Mouse (Mus musculus): ENCODE data around the gene Adamts14. TPM values are rescaled to one million over a fixed set of nuclear protein-coding genes. Genes with fewer than 3 reads are reported as not detected.

The Adamts14 gene
- polyA plus RNA-seq, 1 experiment from 2014 or later = 2.0 TPM

GRCm38 (mm10) chr10:61200232-61200820 lies 72.9 kb downstream of the Adamts14 start:
- 85% methylated on average over 7 of the region's 7 CpGs for WGBS
- H3K36me3 ChIP-seq (ENCODE audit: insufficient read depth, low read length) = no peaks in the 10 kb centered on the region
- no peak overlapping the region for H3K4me3 ChIP-seq (ENCODE audit: low read length)
- no peak overlapping the region for H3K9ac ChIP-seq (replicated peaks; ENCODE audit: low read length)
- no peaks in the 10 kb centered on the region for H3K27me3 ChIP-seq (ENCODE audit: insufficient read depth, low read length)
- peaks cover 3% of the 10 kb centered on the region; the same call in 1 of the 2 replicates for H3K4me1 ChIP-seq (ENCODE audit: insufficient read depth, low read length)
- no peak overlapping the region for H3K4me2 ChIP-seq (replicated peaks; ENCODE audit: low read depth, low read length)
- ATAC-seq (ENCODE audit: low FRiP score, low TSS enrichment) = no peak
- H3K9me3 ChIP-seq (ENCODE audit: low read length) = no peaks in the 10 kb centered on the region
- no peak overlapping the region for H3K27ac ChIP-seq (ENCODE audit: low read length)

DNA sequence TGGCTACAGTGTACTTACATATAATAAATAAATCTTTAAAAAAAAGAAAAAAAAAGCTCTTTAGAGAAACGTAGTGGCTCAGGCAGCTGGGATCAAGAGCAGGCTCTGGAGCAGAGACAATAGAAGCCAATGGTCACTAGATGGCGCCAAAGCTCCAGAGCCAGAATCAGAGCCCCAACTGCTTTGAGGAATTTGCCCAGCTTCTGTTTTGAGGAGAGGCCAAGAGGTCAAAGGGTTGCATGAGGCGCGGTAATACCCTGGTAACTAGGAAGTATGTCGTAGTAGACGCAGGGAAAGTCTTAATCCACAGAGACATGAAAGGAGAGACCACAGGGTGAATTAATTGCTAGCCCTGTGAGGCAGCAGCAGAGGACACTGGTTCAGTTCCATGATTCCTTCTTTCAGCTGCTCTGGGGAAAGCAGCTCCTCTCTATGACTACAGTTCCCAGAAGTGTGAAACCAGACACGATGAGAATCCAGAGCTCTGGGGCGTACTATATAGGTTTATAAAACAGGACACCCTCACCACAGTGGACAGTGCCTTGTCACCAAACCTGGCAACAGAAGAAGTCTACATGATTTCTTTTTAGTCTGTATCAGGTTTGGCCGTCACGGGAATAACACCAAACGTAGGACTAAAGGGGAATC lies 73.5 kb downstream of the Adamts14 start:
- Histone ChIP-seq H3K9ac (replicated peaks; ENCODE audit: low read length) (no peak overlapping the region), H3K4me1 (ENCODE audit: insufficient read depth, low read length) (peaks cover 3% of the 10 kb centered on the region; the same call in 1 of the 2 replicates), H3K4me3 (ENCODE audit: low read length) (no peak overlapping the region), H3K27me3 (ENCODE audit: insufficient read depth, low read length) (no peaks in the 10 kb centered on the region), H3K4me2 (replicated peaks; ENCODE audit: low read depth, low read length) (no peak overlapping the region), H3K36me3 (ENCODE audit: insufficient read depth, low read length) (no peaks in the 10 kb centered on the region), H3K9me3 (ENCODE audit: low read length) (no peaks in the 10 kb centered on the region), H3K27ac (ENCODE audit: low read length) (no peak overlapping the region)
- ATAC-seq (ENCODE audit: low FRiP score, low TSS enrichment) = 0 out of 2 replicates have a peak, but pooled peaks have one; percentile 20
- WGBS = 28% methylated on average over 11 of the region's 11 CpGs

GRCm38 (mm10) chr10:61195718-61196291 lies 77.4 kb downstream of the Adamts14 start:
- Histone ChIP-seq H3K9ac (replicated peaks; ENCODE audit: low read length) (no peak overlapping the region), H3K27ac (ENCODE audit: low read length) (no peak overlapping the region), H3K4me1 (ENCODE audit: insufficient read depth, low read length) (peaks cover 3% of the 10 kb centered on the region; the same call in 1 of the 2 replicates), H3K4me3 (ENCODE audit: low read length) (no peak overlapping the region), H3K9me3 (ENCODE audit: low read length) (no peaks in the 10 kb centered on the region), H3K27me3 (ENCODE audit: insufficient read depth, low read length) (no peaks in the 10 kb centered on the region), H3K36me3 (ENCODE audit: insufficient read depth, low read length) (no peaks in the 10 kb centered on the region), H3K4me2 (replicated peaks; ENCODE audit: low read depth, low read length) (no peak overlapping the region)
- ATAC-seq (ENCODE audit: low FRiP score, low TSS enrichment) = no peak
- WGBS = 85% methylated on average over 5 of the region's 5 CpGs

DNA sequence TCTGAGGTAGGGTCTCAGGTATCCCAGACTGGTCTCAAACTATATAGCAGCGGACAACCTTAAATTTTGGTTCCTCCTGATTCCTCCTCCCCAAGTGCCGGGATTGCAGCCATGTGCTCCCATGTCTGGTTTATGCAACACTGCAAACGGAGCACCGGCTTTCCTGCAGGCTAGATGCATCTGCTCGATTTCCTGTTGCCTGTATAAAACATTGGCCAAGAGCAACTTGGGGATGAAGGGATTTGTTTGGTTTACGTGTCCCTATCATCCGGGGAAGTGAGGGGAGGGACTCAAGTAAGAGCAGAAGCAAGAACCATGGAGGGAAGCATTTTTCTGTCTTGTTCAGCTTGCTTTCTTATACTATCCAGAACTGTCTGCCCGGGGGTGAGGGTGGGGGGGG lies 78.0 kb downstream of the Adamts14 start:
- no peaks in the 10 kb centered on the region for H3K27me3 ChIP-seq (ENCODE audit: insufficient read depth, low read length)
- no peak overlapping the region for H3K9ac ChIP-seq (replicated peaks; ENCODE audit: low read length)
- no peak overlapping the region for H3K27ac ChIP-seq (ENCODE audit: low read length)
- H3K4me3 ChIP-seq (ENCODE audit: low read length) = no peak overlapping the region
- peaks cover 3% of the 10 kb centered on the region; the same call in 1 of the 2 replicates for H3K4me1 ChIP-seq (ENCODE audit: insufficient read depth, low read length)
- 75% methylated on average over 8 of the region's 8 CpGs for WGBS
- H3K9me3 ChIP-seq (ENCODE audit: low read length) = no peaks in the 10 kb centered on the region
- H3K36me3 ChIP-seq (ENCODE audit: insufficient read depth, low read length) = no peaks in the 10 kb centered on the region
- H3K4me2 ChIP-seq (replicated peaks; ENCODE audit: low read depth, low read length) = no peak overlapping the region
- ATAC-seq (ENCODE audit: low FRiP score, low TSS enrichment) = no peak

DNA sequence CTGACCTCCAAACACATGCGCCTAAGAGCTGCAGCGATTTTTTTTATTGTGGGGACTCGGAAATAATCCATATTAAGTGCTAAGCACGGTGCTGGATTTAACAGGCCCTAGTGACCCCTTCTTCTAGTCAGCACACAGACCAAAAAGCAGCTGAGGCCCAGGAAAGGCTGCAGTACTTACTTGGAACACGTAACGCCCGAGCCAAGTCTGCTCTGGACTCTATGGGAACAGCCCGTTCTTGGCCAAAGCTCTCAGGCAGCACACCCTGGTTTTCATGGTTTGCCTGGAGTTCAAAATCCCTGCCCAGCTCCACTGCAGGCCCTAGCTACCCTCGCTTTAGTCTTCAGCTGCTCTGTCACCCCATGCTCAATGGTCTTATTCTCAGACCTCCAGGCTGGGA lies 78.6 kb downstream of the Adamts14 start:
- Histone ChIP-seq H3K4me2 (replicated peaks; ENCODE audit: low read depth, low read length) (no peak overlapping the region), H3K27me3 (ENCODE audit: insufficient read depth, low read length) (no peaks in the 10 kb centered on the region), H3K9ac (replicated peaks; ENCODE audit: low read length) (no peak overlapping the region), H3K36me3 (ENCODE audit: insufficient read depth, low read length) (no peaks in the 10 kb centered on the region), H3K27ac (ENCODE audit: low read length) (no peak overlapping the region), H3K9me3 (ENCODE audit: low read length) (no peaks in the 10 kb centered on the region), H3K4me3 (ENCODE audit: low read length) (no peak overlapping the region), H3K4me1 (ENCODE audit: insufficient read depth, low read length) (peaks cover under 1% of the 10 kb centered on the region; the same call in 1 of the 2 replicates)
- ATAC-seq (ENCODE audit: low FRiP score, low TSS enrichment) = no peak
- WGBS = 82% methylated on average over 9 of the region's 9 CpGs

DNA sequence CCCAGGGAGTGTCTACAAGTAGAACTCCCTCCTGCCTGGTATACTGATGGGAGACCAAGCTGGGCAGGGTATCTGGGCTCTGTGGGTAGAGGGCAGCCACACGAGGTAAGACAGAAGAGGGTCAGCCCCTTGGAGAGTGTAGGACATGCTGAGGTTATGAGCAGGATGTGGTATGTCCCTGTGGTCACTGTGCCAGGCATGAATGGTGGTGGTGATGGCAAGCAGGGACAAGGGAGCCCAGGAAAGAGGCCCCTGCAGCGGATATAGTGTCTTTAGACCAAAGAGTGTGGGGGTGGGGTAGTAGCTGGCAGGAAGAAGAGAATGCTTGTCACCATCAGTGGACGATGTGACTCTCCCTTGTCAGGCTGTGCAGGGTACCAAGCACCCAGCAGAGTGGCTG lies 85.2 kb downstream of the Adamts14 start:
- Histone ChIP-seq H3K27ac (ENCODE audit: low read length) (no peak overlapping the region), H3K36me3 (ENCODE audit: insufficient read depth, low read length) (no peaks in the 10 kb centered on the region), H3K4me3 (ENCODE audit: low read length) (no peak overlapping the region), H3K4me1 (ENCODE audit: insufficient read depth, low read length) (peaks cover 6% of the 10 kb centered on the region; the same call in 1 of the 2 replicates), H3K9ac (replicated peaks; ENCODE audit: low read length) (no peak overlapping the region), H3K9me3 (ENCODE audit: low read length) (no peaks in the 10 kb centered on the region), H3K4me2 (replicated peaks; ENCODE audit: low read depth, low read length) (no peak overlapping the region), H3K27me3 (ENCODE audit: insufficient read depth, low read length) (no peaks in the 10 kb centered on the region)
- ATAC-seq (ENCODE audit: low FRiP score, low TSS enrichment) = no peak; the same call in 1 of the 2 replicates
- 75% methylated on average over 3 of the region's 3 CpGs for WGBS

- 66% methylated on average over 3 of the region's 3 CpGs for WGBS
- H3K4me1 ChIP-seq (ENCODE audit: insufficient read depth, low read length) = peaks cover 6% of the 10 kb centered on the region; the same call in 1 of the 2 replicates
- H3K36me3 ChIP-seq (ENCODE audit: insufficient read depth, low read length) = no peaks in the 10 kb centered on the region
- H3K4me2 ChIP-seq (replicated peaks; ENCODE audit: low read depth, low read length) = no peak overlapping the region
- H3K27me3 ChIP-seq (ENCODE audit: insufficient read depth, low read length) = no peaks in the 10 kb centered on the region
- H3K9ac ChIP-seq (replicated peaks; ENCODE audit: low read length) = no peak overlapping the region
- H3K9me3 ChIP-seq (ENCODE audit: low read length) = no peaks in the 10 kb centered on the region
- no peak for ATAC-seq (ENCODE audit: low FRiP score, low TSS enrichment)
- no peak overlapping the region for H3K4me3 ChIP-seq (ENCODE audit: low read length)
- H3K27ac ChIP-seq (ENCODE audit: low read length) = no peak overlapping the region
Observed at GRCm38 (mm10) chr10:61187001-61187400, 86.2 kb downstream of the Adamts14 start.

GRCm38 (mm10) chr10:61179927-61180326 lies 93.3 kb downstream of the Adamts14 start:
- Histone ChIP-seq H3K4me2 (replicated peaks; ENCODE audit: low read depth, low read length) (no peak overlapping the region), H3K27me3 (ENCODE audit: insufficient read depth, low read length) (no peaks in the 10 kb centered on the region), H3K4me3 (ENCODE audit: low read length) (no peak overlapping the region), H3K9me3 (ENCODE audit: low read length) (no peaks in the 10 kb centered on the region), H3K9ac (replicated peaks; ENCODE audit: low read length) (no peak overlapping the region), H3K36me3 (ENCODE audit: insufficient read depth, low read length) (no peaks in the 10 kb centered on the region), H3K27ac (ENCODE audit: low read length) (no peak overlapping the region), H3K4me1 (ENCODE audit: insufficient read depth, low read length) (no peaks in the 10 kb centered on the region)
- no peak for ATAC-seq (ENCODE audit: low FRiP score, low TSS enrichment)
- WGBS = 63% methylated on average over 6 of the region's 6 CpGs

- 88% methylated on average over 8 of the region's 8 CpGs for WGBS
- H3K4me3 ChIP-seq (ENCODE audit: low read length) = no peak overlapping the region
- no peaks in the 10 kb centered on the region for H3K36me3 ChIP-seq (ENCODE audit: insufficient read depth, low read length)
- ATAC-seq (ENCODE audit: low FRiP score, low TSS enrichment) = no peak
- H3K27me3 ChIP-seq (ENCODE audit: insufficient read depth, low read length) = no peaks in the 10 kb centered on the region
- no peak overlapping the region for H3K9ac ChIP-seq (replicated peaks; ENCODE audit: low read length)
- no peak overlapping the region for H3K4me2 ChIP-seq (replicated peaks; ENCODE audit: low read depth, low read length)
- no peak overlapping the region for H3K27ac ChIP-seq (ENCODE audit: low read length)
- H3K9me3 ChIP-seq (ENCODE audit: low read length) = no peaks in the 10 kb centered on the region
- no peaks in the 10 kb centered on the region for H3K4me1 ChIP-seq (ENCODE audit: insufficient read depth, low read length)
Observed at GRCm38 (mm10) chr10:61178687-61179086, 94.6 kb downstream of the Adamts14 start.

DNA sequence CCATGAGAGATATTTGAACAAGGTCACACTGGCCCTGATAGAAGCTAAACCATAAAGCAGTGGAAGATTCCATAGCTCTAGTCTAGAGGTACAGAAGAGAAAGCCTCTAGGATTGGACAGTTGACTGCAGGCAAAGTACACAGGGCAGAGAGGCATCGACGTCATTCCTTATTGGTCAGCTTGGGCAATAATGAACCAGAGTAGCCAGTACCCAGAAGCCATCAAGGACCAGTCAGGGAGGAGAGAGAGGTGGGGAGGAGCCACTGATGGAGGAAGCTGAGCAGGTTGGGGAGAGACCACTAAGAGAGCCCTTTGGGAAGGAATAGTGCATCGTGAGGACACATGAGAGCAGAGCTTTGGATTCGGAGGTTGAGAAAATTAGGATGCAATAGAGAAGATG lies 95.5 kb downstream of the Adamts14 start:
- Histone ChIP-seq H3K4me3 (ENCODE audit: low read length) (no peak overlapping the region), H3K4me2 (replicated peaks; ENCODE audit: low read depth, low read length) (no peak overlapping the region), H3K4me1 (ENCODE audit: insufficient read depth, low read length) (no peaks in the 10 kb centered on the region), H3K36me3 (ENCODE audit: insufficient read depth, low read length) (no peaks in the 10 kb centered on the region), H3K27me3 (ENCODE audit: insufficient read depth, low read length) (no peaks in the 10 kb centered on the region), H3K9ac (replicated peaks; ENCODE audit: low read length) (no peak overlapping the region), H3K9me3 (ENCODE audit: low read length) (no peaks in the 10 kb centered on the region), H3K27ac (ENCODE audit: low read length) (no peak overlapping the region)
- no peak for ATAC-seq (ENCODE audit: low FRiP score, low TSS enrichment)
- 77% methylated on average over 4 of the region's 4 CpGs for WGBS
